Mouse (Mus musculus) myocyte (in vitro differentiated cells): ENCODE results near the gene Gns.

Experiments
- E2F4 ChIP-seq: IDR thresholded peaks from one replicate; pipeline ENCODE4 v1.6.1; 2011; ENCODE audit warnings: mild to moderate bottlenecking, control low read depth, moderate library complexity; ENCODE audit not compliant: insufficient read depth
- POLR2A ChIP-seq: IDR thresholded peaks from one replicate; pipeline ENCODE4 v1.6.1; 2011; ENCODE audit warnings: low read depth, mild to moderate bottlenecking, control low read depth, moderate library complexity; ENCODE audit not compliant: insufficient read length
- USF1 ChIP-seq: IDR thresholded peaks from one replicate; pipeline ENCODE4 v1.6.1; 2011; ENCODE audit warnings: low read depth, mild to moderate bottlenecking, control low read depth, moderate library complexity

DNA sequence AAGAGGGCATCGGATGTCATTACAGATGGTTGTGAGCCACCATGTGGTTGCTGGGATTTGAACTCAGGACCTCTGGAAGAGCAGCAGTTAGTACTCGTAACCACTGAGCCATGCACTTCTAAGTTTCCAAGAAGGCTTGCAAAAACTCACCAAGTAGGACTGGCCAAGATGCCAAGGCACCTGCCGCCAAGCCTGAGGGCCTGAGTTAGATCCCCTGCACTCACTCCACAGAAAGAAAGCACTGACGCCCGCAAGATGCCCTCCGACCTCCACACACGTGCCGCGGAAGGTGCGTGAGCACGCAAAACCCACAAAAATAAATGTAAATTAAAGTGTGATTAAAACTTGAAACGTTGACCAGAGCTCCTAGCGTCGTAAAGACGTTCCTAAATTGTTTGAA lies 584 bp upstream of the Gns start:
- TF ChIP-seq E2F4 (no peak), USF1 (no peak), POLR2A (no peak)
